8 mouse cellular contexts compared by ENCODE assay signal in the genomic region with DNA sequence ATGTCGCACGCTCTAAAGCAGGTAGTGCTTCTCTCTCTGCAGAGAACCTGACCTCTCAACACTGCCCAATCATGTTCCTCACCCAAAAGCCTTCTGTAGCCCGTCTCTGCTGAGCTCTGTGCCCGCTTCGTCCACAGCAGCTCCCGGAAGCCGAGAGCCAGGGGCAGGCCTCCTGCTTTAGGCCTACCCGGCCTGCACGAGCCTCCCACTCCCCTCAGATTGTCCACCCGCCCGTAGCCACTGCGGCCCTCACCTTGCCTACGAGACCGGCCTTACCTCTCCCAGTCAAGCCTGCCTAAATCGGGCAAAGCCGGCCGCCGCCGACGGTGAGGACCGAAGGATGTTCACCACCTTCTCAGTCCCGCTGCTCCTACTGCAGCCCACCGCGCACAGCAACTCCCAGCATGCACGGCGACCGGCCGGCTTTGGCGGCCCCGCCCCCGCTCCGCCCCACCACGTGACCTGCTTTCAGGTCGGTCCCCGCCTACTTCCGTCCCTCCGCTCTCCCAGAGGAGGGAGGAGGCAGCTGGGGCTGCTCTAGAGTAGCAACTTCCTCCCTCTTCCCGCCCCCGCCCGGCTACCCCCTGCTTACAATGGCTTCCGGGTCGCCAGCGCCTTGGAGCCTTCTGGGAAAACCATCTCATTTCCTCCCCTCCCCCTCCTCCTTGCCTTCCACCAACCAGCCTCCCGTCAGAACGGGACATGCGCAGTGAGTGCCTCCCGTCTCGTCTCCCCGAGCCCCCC. TPM values are rescaled to one million over a fixed set of nuclear protein-coding genes. Genes with fewer than 3 reads are reported as not detected.
DNase-seq lines count a peak whose midpoint lies in the region; ATAC-seq and TF ChIP-seq lines count a peak whose summit lies in the region.

TSS of gene Mbd5 (plus strand) at position 668 of the 744 bp plus-strand sequence.

- under 1% methylated on average over 48 of the region's 49 CpGs for WGBS in heart, embryonic 12.5 days
- WGBS in kidney, postnatal 0 days, result under 1% methylated on average over 44 of the region's 49 CpGs
- under 1% methylated on average over 47 of the region's 49 CpGs for WGBS in liver, embryonic 11.5 days
- 1% methylated on average over 46 of the region's 49 CpGs for WGBS in stomach, embryonic 14.5 days

- peak within 1 kb of the TSS; percentile 78 for H3K4me2 ChIP-seq in heart, embryonic 12.5 days
- H3K4me2 ChIP-seq in kidney, postnatal 0 days (ENCODE audit: low read length), result peak within 1 kb of the TSS; percentile 68
- peak within 1 kb of the TSS; percentile 72 for H3K4me2 ChIP-seq in liver, embryonic 11.5 days
- H3K4me2 ChIP-seq in stomach, embryonic 14.5 days (replicated peaks; ENCODE audit: low read depth, low read length), result peak within 1 kb of the TSS; percentile 63

- DNase-seq in CD4-positive helper T cell, adult 2 months (ENCODE audit: low read depth, low spot score), result peak; percentile 100
- peak; percentile 100 for DNase-seq in brain, embryonic 18.5 days (ENCODE audit: low read depth, low spot score)
- DNase-seq in kidney, postnatal 0 days (ENCODE audit: low spot score), result peak; percentile 99
- peak; percentile 97 for DNase-seq in liver, embryonic 11.5 days (ENCODE audit: low spot score)
- DNase-seq in naive thymus-derived CD4-positive, alpha-beta T cell, adult 2 months (ENCODE audit: low read depth), result peak; percentile 99

- TF ChIP-seq CTCF in kidney, postnatal 0 days (IDR thresholded peaks at IDR 0.05; ENCODE audit: low read depth), result no peak

- peak; percentile 88 for ATAC-seq in erythroid progenitor cell, adult 5-6 weeks (replicated peaks; ENCODE audit: low FRiP score, poor library complexity, severe bottlenecking)
- peak; percentile 99 for ATAC-seq in heart, embryonic 12.5 days (ENCODE audit: insufficient number of reproducible peaks, low FRiP score)
- peak; percentile 100 for ATAC-seq in kidney, postnatal 0 days (replicated peaks; ENCODE audit: low FRiP score, low read depth)
- ATAC-seq in liver, embryonic 11.5 days (replicated peaks; ENCODE audit: low FRiP score), result peak; percentile 99
- ATAC-seq in stomach, embryonic 14.5 days (ENCODE audit: insufficient number of reproducible peaks, insufficient read depth, low FRiP score, low read depth), result peak; percentile 100

- H3K9me3 ChIP-seq in heart, embryonic 12.5 days (replicated peaks), result no peaks in the 10 kb centered on the region
- H3K9me3 ChIP-seq in kidney, postnatal 0 days (replicated peaks; ENCODE audit: low read length), result no peaks in the 10 kb centered on the region
- no peaks in the 10 kb centered on the region for H3K9me3 ChIP-seq in liver, embryonic 11.5 days (ENCODE audit: control insufficient read depth, low read length)
- H3K9me3 ChIP-seq in stomach, embryonic 14.5 days (ENCODE audit: control insufficient read depth, low read depth, low read length), result no peaks in the 10 kb centered on the region

- H3K4me1 ChIP-seq in heart, embryonic 12.5 days (replicated peaks), result peaks cover 3% of the 10 kb centered on the region
- 0 out of 2 replicates have a peak, but pooled peaks cover 6% of the 10 kb centered on the region for H3K4me1 ChIP-seq in kidney, postnatal 0 days (replicated peaks; ENCODE audit: insufficient read depth, low read length)
- H3K4me1 ChIP-seq in liver, embryonic 11.5 days (replicated peaks; ENCODE audit: control insufficient read depth, insufficient read depth, low read length), result peaks cover 3% of the 10 kb centered on the region; the same call in 1 of the 2 replicates
- peaks cover 9% of the 10 kb centered on the region; the same call in 1 of the 2 replicates for H3K4me1 ChIP-seq in stomach, embryonic 14.5 days (ENCODE audit: control insufficient read depth, insufficient read depth, low read length)

- H3K4me3 ChIP-seq in heart, embryonic 12.5 days, result peak within 1 kb of the TSS; percentile 83
- peak within 1 kb of the TSS; percentile 92 for H3K4me3 ChIP-seq in kidney, postnatal 0 days (replicated peaks; ENCODE audit: low read depth, low read length)
- peak within 1 kb of the TSS; percentile 93 for H3K4me3 ChIP-seq in liver, embryonic 11.5 days (ENCODE audit: low read depth, low read length)
- H3K4me3 ChIP-seq in stomach, embryonic 14.5 days (ENCODE audit: low read depth, low read length), result peak within 1 kb of the TSS; percentile 90

- H3K36me3 ChIP-seq in heart, embryonic 12.5 days, result no peaks in the 10 kb centered on the region
- H3K36me3 ChIP-seq in kidney, postnatal 0 days (ENCODE audit: insufficient read depth, low read length), result no peaks in the 10 kb centered on the region
- H3K36me3 ChIP-seq in liver, embryonic 11.5 days (ENCODE audit: control insufficient read depth, insufficient read depth, low read length), result no peaks in the 10 kb centered on the region
- no peaks in the 10 kb centered on the region for H3K36me3 ChIP-seq in stomach, embryonic 14.5 days (ENCODE audit: control insufficient read depth, insufficient read depth, low read length)

- peak within 1 kb of the TSS; percentile 94 for H3K9ac ChIP-seq in heart, embryonic 12.5 days
- H3K9ac ChIP-seq in kidney, postnatal 0 days (ENCODE audit: low read depth, low read length), result peak within 1 kb of the TSS; percentile 92
- H3K9ac ChIP-seq in liver, embryonic 11.5 days (ENCODE audit: low read depth, low read length), result peak within 1 kb of the TSS; percentile 95
- peak within 1 kb of the TSS; percentile 92 for H3K9ac ChIP-seq in stomach, embryonic 14.5 days (replicated peaks; ENCODE audit: low read depth, low read length)

- no peaks in the 10 kb centered on the region for H3K27me3 ChIP-seq in heart, embryonic 12.5 days (replicated peaks)
- H3K27me3 ChIP-seq in kidney, postnatal 0 days (ENCODE audit: insufficient read depth, low read length), result no peaks in the 10 kb centered on the region
- no peaks in the 10 kb centered on the region for H3K27me3 ChIP-seq in liver, embryonic 11.5 days (replicated peaks; ENCODE audit: control insufficient read depth, insufficient read depth, low read length)
- no peaks in the 10 kb centered on the region for H3K27me3 ChIP-seq in stomach, embryonic 14.5 days (ENCODE audit: control insufficient read depth, insufficient read depth, low read length)

- H3K27ac ChIP-seq in heart, embryonic 12.5 days (ENCODE audit: poor library complexity, severe bottlenecking), result peak within 1 kb of the TSS; percentile 99
- H3K27ac ChIP-seq in kidney, postnatal 0 days, result peak within 1 kb of the TSS; percentile 98
- H3K27ac ChIP-seq in liver, embryonic 11.5 days (ENCODE audit: low read depth, low read length), result peak within 1 kb of the TSS; percentile 92
- H3K27ac ChIP-seq in stomach, embryonic 14.5 days (ENCODE audit: low read length), result peak within 1 kb of the TSS; percentile 97

RNA-seq across cellular contexts. Expression of gene Mbd5, which starts in this region (rescaled TPM):
- 39.6 and 46.9 TPM in 2 replicates for total RNA-seq in erythroid progenitor cell, adult 5-6 weeks (2015; ENCODE audit: low replicate concordance)
- 15.4 and 27.1 TPM in 2 replicates for total RNA-seq in erythroid progenitor cell, adult 5-6 weeks (2017; ENCODE audit: low replicate concordance)
- 23.1 and 29.1 TPM in 2 replicates for polyA plus RNA-seq in heart, embryonic 12.5 days (2016; fragmentation: Nextera tagmentation; extraction: Ambion mirVana)
- 15.8 and 16.9 TPM in 2 replicates for polyA plus RNA-seq in kidney, postnatal 0 days (2015; fragmentation: Nextera tagmentation; extraction: Ambion mirVana)
- polyA plus RNA-seq in liver, embryonic 11.5 days (2014; fragmentation: Nextera tagmentation; extraction: Ambion mirVana), result 17.7 and 24.0 TPM in 2 replicates
- polyA plus RNA-seq in stomach, embryonic 14.5 days (2014; fragmentation: Nextera tagmentation; extraction: Ambion mirVana), result 39.6 and 41.8 TPM in 2 replicates

Comparison
In these comparisons a context has a peak if more than half of its experiments do, and no peak if none do; other contexts are left out.
1. Peak in every context shown above with its lines: DNase-seq, ATAC-seq, H3K4me3 ChIP-seq and H3K27ac ChIP-seq.